Mouse (Mus musculus): ENCODE results near the gene Fyb2. TPM values are rescaled to one million over a fixed set of nuclear protein-coding genes. Genes with fewer than 3 reads are reported as not detected.

The Fyb2 gene
- 0.11 TPM in 1 of 2 replicates, not detected in the other for polyA plus RNA-seq (2016; fragmentation: Nextera tagmentation; extraction: Ambion mirVana)

- H3K36me3 ChIP-seq = no peaks in the 10 kb centered on the region
- peak within 1 kb of the TSS; percentile 48 for H3K4me2 ChIP-seq (replicated peaks)
- H3K27ac ChIP-seq = no peak within 1 kb of the TSS
- no peaks in the 10 kb centered on the region for H3K27me3 ChIP-seq (replicated peaks)
- WGBS = 23% methylated on average over 23 of the region's 23 CpGs
- 0 out of 2 replicates have a peak within 1 kb of the TSS, but pooled peaks have one; percentile 5 for H3K4me3 ChIP-seq
- no peak within 1 kb of the TSS for H3K9ac ChIP-seq
- no peak for ATAC-seq (ENCODE audit: low FRiP score, low read depth)
- H3K9me3 ChIP-seq = no peaks in the 10 kb centered on the region
- H3K4me1 ChIP-seq = no peaks in the 10 kb centered on the region
Observed at GRCm38 (mm10) chr4:104913291-104914129, at the start of gene Fyb2. Gene Fyb2 (plus strand): TSS chr4:104913456.

DNA sequence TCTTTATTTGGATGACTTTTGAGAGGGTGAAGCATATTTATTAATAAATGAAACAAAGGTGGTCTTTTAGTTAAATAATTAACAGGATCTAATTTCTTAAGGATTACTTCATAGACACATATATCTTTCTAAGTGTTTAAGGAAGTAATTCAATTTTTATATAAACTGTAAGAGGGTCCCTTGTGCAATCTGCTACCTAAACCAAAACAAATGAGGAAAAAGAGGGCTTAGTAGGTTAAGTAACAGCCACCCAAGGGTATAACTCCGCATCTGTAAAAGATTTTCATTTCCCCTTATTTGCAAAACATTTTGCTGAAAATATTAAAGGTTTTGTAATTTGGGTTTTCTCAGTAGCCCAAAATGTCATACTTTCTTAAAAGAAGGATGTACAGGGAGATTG lies 48.9 kb upstream of the Fyb2 start:
- Histone ChIP-seq H3K27me3 (replicated peaks) (no peaks in the 10 kb centered on the region), H3K4me3 (no peak overlapping the region), H3K9me3 (no peaks in the 10 kb centered on the region), H3K4me1 (no peaks in the 10 kb centered on the region), H3K36me3 (no peaks in the 10 kb centered on the region), H3K9ac (no peak overlapping the region), H3K27ac (no peak overlapping the region), H3K4me2 (replicated peaks) (no peak overlapping the region)
- ATAC-seq (ENCODE audit: low FRiP score, low read depth) = no peak
- 98% methylated on average over 1 of the region's 1 CpGs for WGBS

DNA sequence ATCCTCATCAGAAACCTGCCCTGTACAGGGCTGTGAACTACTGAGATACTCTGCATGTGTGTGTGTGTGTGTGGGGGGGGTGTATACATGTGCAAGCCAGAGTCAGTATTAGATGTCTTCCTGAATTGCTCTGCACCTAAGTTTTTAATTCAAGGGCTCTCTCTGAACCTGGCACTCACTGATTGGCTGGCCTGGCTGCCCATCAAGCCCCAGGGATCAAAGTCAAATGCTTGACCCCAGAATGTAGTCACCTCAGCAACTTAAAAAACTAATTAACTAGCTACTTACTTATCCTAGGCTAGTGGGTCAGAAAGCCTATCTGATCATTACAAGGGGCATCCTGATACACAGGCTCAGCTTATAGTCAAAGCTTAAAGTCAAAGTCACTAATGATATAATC lies 43.7 kb upstream of the Fyb2 start:
- Histone ChIP-seq H3K36me3 (no peaks in the 10 kb centered on the region), H3K27ac (no peak overlapping the region), H3K9ac (no peak overlapping the region), H3K27me3 (replicated peaks) (no peaks in the 10 kb centered on the region), H3K9me3 (no peaks in the 10 kb centered on the region), H3K4me3 (no peak overlapping the region), H3K4me2 (replicated peaks) (no peak overlapping the region), H3K4me1 (no peaks in the 10 kb centered on the region)
- ATAC-seq (ENCODE audit: low FRiP score, low read depth) = no peak

GRCm38 (mm10) chr4:104870196-104870595 lies 43.1 kb upstream of the Fyb2 start:
- no peak overlapping the region for H3K4me3 ChIP-seq
- no peak overlapping the region for H3K9ac ChIP-seq
- H3K9me3 ChIP-seq = no peaks in the 10 kb centered on the region
- no peak for ATAC-seq (ENCODE audit: low FRiP score, low read depth)
- H3K27ac ChIP-seq = no peak overlapping the region
- H3K36me3 ChIP-seq = no peaks in the 10 kb centered on the region
- no peaks in the 10 kb centered on the region for H3K4me1 ChIP-seq
- H3K4me2 ChIP-seq (replicated peaks) = no peak overlapping the region
- no peaks in the 10 kb centered on the region for H3K27me3 ChIP-seq (replicated peaks)
- 91% methylated on average over 5 of the region's 5 CpGs for WGBS

DNA sequence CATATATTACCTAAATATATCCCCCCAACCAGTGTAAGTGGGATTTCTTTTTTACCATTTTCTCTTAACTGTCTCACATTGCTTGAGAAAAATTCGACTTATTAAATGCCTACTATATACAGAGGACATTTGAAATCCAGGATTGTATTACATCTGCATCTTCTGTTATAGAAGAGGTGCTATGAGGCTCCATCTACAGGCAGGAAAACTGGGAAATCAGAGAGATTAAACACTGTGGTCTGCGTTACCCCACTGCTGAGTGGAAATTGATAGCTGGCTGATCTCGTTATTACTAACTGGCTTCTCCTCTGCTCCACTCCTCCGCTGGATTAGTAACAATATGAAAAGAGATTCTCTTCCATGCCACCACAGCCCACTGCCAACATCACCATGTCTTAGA lies 37.4 kb upstream of the Fyb2 start:
- Histone ChIP-seq H3K4me1 (no peaks in the 10 kb centered on the region), H3K4me3 (no peak overlapping the region), H3K4me2 (replicated peaks) (no peak overlapping the region), H3K27me3 (replicated peaks) (no peaks in the 10 kb centered on the region), H3K9ac (no peak overlapping the region), H3K36me3 (no peaks in the 10 kb centered on the region), H3K27ac (no peak overlapping the region), H3K9me3 (no peaks in the 10 kb centered on the region)
- no peak for ATAC-seq (ENCODE audit: low FRiP score, low read depth)
- WGBS = 75% methylated on average over 4 of the region's 4 CpGs

GRCm38 (mm10) chr4:104876323-104876722 lies 36.9 kb upstream of the Fyb2 start, which contains the start of gene C8a:
Gene C8a (minus strand): TSS chr4:104876398.
- Histone ChIP-seq H3K4me3 (no peak within 1 kb of the TSS), H3K4me2 (replicated peaks) (no peak within 1 kb of the TSS), H3K27me3 (replicated peaks) (no peaks in the 10 kb centered on the region), H3K36me3 (no peaks in the 10 kb centered on the region), H3K9me3 (no peaks in the 10 kb centered on the region), H3K4me1 (no peaks in the 10 kb centered on the region), H3K27ac (no peak within 1 kb of the TSS), H3K9ac (no peak within 1 kb of the TSS)
- no peak for ATAC-seq (ENCODE audit: low FRiP score, low read depth)
- WGBS = 82% methylated on average over 3 of the region's 3 CpGs

DNA sequence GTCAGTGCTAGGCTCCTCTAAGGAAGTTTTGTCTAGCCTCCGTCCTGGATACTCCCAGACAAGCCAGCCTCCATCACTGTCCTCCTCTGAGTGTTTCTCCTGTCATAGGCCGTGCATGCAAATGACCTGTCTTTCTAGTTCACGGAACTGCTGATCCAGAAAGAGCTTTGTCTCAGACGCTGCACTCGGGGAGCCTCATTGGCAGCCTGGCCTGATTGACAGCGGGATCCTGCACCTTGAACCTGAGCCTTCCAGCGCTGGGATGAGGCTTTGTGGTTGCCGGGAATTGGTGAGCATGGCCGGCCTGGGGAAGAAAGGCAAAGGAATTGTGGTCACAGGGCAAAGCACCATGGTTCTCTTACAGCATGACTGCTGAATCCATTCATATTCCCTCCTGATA lies 25.8 kb upstream of the Fyb2 start:
- no peak for ATAC-seq (ENCODE audit: low FRiP score, low read depth)
- no peak overlapping the region for H3K27ac ChIP-seq
- H3K4me3 ChIP-seq = no peak overlapping the region
- no peaks in the 10 kb centered on the region for H3K36me3 ChIP-seq
- no peaks in the 10 kb centered on the region for H3K27me3 ChIP-seq (replicated peaks)
- WGBS = 64% methylated on average over 9 of the region's 9 CpGs
- no peak overlapping the region for H3K4me2 ChIP-seq (replicated peaks)
- H3K9me3 ChIP-seq = no peaks in the 10 kb centered on the region
- no peak overlapping the region for H3K9ac ChIP-seq
- H3K4me1 ChIP-seq = peaks cover 7% of the 10 kb centered on the region; the same call in 1 of the 2 replicates

DNA sequence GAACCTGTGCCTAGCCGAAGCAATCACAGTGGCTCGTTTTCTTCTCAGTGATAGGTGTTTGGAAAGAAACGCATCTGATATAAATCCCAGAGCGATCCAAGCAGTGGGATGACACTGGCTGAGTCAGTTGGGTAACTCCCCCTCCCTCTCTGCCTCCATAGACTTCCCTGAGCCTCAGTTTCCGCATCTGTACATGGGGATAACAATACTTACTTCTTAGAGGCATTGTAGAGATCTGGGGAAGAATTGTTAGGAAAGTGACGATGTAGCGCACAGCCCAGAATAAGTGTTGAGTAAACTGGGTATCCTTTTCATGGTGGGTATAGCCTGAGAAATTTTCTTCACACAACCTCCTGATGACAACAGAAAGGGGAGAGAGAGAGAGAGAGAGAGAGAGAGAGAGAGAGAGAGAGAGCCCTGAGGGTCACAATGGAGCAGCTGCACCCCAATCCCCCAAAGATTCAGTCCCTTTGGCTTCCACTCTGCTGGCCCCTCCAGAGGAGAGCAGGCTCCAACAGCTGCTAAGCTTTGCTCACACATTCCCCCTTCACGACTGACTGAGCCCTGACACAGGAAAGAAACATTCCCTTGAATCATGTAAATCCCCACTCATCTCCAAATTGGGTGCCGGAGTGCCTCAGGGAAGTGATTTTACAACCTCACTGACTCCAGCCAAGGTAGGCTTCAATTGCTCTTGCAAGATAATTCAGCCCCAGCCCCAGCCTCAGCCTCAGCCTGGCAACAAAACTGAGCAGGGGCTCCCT lies 24.6 kb upstream of the Fyb2 start:
- Histone ChIP-seq H3K4me2 (replicated peaks) (no peak overlapping the region), H3K9ac (no peak overlapping the region), H3K27me3 (replicated peaks) (no peaks in the 10 kb centered on the region), H3K4me1 (peaks cover 7% of the 10 kb centered on the region; the same call in 1 of the 2 replicates), H3K4me3 (no peak overlapping the region), H3K9me3 (no peaks in the 10 kb centered on the region), H3K27ac (no peak overlapping the region), H3K36me3 (no peaks in the 10 kb centered on the region)
- ATAC-seq (ENCODE audit: low FRiP score, low read depth) = peak; percentile 37; the same call in 1 of the 2 replicates
- 73% methylated on average over 9 of the region's 9 CpGs for WGBS

GRCm38 (mm10) chr4:104891708-104892107 lies 21.5 kb upstream of the Fyb2 start:
- Histone ChIP-seq H3K27ac (no peak overlapping the region), H3K9me3 (no peaks in the 10 kb centered on the region), H3K4me1 (peaks cover 7% of the 10 kb centered on the region; the same call in 1 of the 2 replicates), H3K4me3 (no peak overlapping the region), H3K4me2 (replicated peaks) (no peak overlapping the region), H3K27me3 (replicated peaks) (no peaks in the 10 kb centered on the region), H3K36me3 (no peaks in the 10 kb centered on the region), H3K9ac (no peak overlapping the region)
- 93% methylated on average over 7 of the region's 7 CpGs for WGBS
- no peak for ATAC-seq (ENCODE audit: low FRiP score, low read depth)

DNA sequence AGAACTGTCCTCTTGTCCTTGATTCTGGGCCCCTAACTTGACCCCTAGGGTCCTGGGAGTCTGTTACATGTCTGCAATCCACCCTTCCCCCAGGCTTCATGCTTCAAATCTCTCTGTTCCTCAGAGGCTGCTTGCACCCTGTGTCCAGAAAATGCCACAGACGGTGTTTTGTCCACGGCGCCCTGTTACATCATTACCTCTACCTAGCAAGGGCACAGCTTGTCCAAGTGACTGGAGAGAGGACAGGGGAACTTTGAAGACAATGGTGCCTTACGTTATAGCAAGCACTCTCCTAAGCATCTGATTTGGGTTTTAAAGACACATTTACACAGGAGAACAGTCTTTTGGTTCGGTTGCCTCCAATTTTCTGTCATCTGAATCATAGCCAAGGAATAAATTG lies 19.7 kb upstream of the Fyb2 start:
- Histone ChIP-seq H3K4me2 (replicated peaks) (no peak overlapping the region), H3K27me3 (replicated peaks) (no peaks in the 10 kb centered on the region), H3K4me3 (no peak overlapping the region), H3K27ac (no peak overlapping the region), H3K36me3 (no peaks in the 10 kb centered on the region), H3K9ac (no peak overlapping the region), H3K9me3 (no peaks in the 10 kb centered on the region), H3K4me1 (peaks cover 7% of the 10 kb centered on the region; the same call in 1 of the 2 replicates)
- ATAC-seq (ENCODE audit: low FRiP score, low read depth) = no peak
- 83% methylated on average over 5 of the region's 5 CpGs for WGBS

DNA sequence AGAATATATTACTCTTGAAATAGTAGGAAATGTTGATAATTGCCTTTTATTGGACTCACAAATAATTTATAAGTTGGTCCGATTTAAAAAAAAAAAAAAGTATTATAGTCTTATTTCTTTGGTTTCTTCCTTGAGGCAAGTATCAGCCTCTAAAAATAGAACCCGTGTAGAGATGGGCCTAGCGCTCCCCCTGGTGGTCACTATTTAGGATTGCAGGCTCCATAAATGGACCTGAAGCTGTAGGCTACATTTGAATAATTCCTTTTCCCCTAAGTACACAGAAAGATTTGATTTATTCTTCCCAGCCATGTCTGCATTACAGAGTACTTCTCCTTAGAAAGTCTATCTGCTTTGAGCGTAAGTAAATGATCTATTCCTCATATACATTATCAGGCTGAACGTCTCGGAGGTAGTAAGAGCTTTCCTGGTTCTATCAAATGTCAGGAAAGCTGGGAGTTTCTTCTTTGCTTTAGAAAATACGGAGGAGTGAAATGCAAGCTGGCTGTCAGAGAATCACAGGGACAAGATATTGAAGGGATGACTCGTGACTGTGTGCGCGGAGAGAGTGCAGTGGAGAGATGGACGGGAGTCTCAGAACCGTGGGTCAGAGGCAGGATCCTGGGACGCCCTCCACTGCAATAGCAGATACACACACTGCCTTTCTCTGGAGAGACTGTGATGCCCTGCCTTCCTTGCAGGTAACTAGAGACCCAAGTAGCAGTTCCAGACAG lies 19.1 kb upstream of the Fyb2 start:
- 60% methylated on average over 13 of the region's 13 CpGs for WGBS
- peaks cover 5% of the 10 kb centered on the region; the same call in 1 of the 2 replicates for H3K4me1 ChIP-seq
- no peak overlapping the region for H3K27ac ChIP-seq
- H3K9ac ChIP-seq = no peak overlapping the region
- H3K9me3 ChIP-seq = no peaks in the 10 kb centered on the region
- no peaks in the 10 kb centered on the region for H3K36me3 ChIP-seq
- no peak overlapping the region for H3K4me2 ChIP-seq (replicated peaks)
- no peak for ATAC-seq (ENCODE audit: low FRiP score, low read depth)
- H3K27me3 ChIP-seq (replicated peaks) = no peaks in the 10 kb centered on the region
- no peak overlapping the region for H3K4me3 ChIP-seq

- H3K4me1 ChIP-seq = no peaks in the 10 kb centered on the region
- H3K4me3 ChIP-seq = no peak overlapping the region
- no peak overlapping the region for H3K27ac ChIP-seq
- no peak overlapping the region for H3K4me2 ChIP-seq (replicated peaks)
- no peaks in the 10 kb centered on the region for H3K9me3 ChIP-seq
- no peaks in the 10 kb centered on the region for H3K27me3 ChIP-seq (replicated peaks)
- ATAC-seq (ENCODE audit: low FRiP score, low read depth) = no peak
- H3K9ac ChIP-seq = no peak overlapping the region
- 84% methylated on average over 2 of the region's 2 CpGs for whole genome bisulfite sequencing
- no peaks in the 10 kb centered on the region for H3K36me3 ChIP-seq
Observed at GRCm38 (mm10) chr4:104902836-104903235, 10.4 kb upstream of the Fyb2 start.
